8 mouse cellular contexts compared by ENCODE assay signal in genomic region chr13:5862626-5863407, GRCm38 (mm10). TPM values are rescaled to one million over a fixed set of nuclear protein-coding genes. Genes with fewer than 3 reads are reported as not detected.
A peak's percentile ranks its signal among the peaks of the same experiment; 100 is the strongest.
DNase-seq lines count a peak whose midpoint lies in the region; ATAC-seq and TF ChIP-seq lines count a peak whose summit lies in the region.

No protein-coding gene starts in this region.

- peak overlapping the region; percentile 95 for H3K9ac ChIP-seq in ES-E14 (ENCODE audit: insufficient read depth, low read depth, low read length, poor library complexity, severe bottlenecking)
- peak overlapping the region; percentile 78 for H3K9ac ChIP-seq in embryonic facial prominence, embryonic 14.5 days (ENCODE audit: low read depth, low read length)
- peak overlapping the region; percentile 74 for H3K9ac ChIP-seq in limb, embryonic 12.5 days (replicated peaks)

- DNase-seq in CD4-positive, CD25-positive, alpha-beta regulatory T cell, adult 2 months (ENCODE audit: low read depth, low spot score): peak; percentile 50
- DNase-seq in ES-E14 (ENCODE audit: low read depth, low spot score): no peak
- DNase-seq in embryonic facial prominence, embryonic 14.5 days (ENCODE audit: low spot score): peak; percentile 78
- peak; percentile 61 for DNase-seq in heart, postnatal 4 days
- DNase-seq in naive thymus-derived CD4-positive, alpha-beta T cell, adult 2 months (ENCODE audit: low read depth): peak; percentile 64
- DNase-seq in frontal cortex, adult 2 months (ENCODE audit: extremely low spot score in 1 of 2, low spot score in 1 of 2): no peak

- in situ Hi-C loops in ES-E14 (cut with MboI; ENCODE audit: low sequenced_read_pairs in 2 of 2, unreplicated experiment in 2 of 2): loop anchor here in 1 of 2 experiments (10.0 kb wide), 1 partner anchor 168 kb away; no protein-coding TSS in a partner anchor

- no peak for ATAC-seq in CD4-positive, CD25-positive, alpha-beta regulatory T cell, adult 4 months
- no peak for ATAC-seq in embryonic facial prominence, embryonic 14.5 days (ENCODE audit: low read depth)
- ATAC-seq in limb, embryonic 12.5 days (ENCODE audit: insufficient number of reproducible peaks, insufficient read depth, low FRiP score, low TSS enrichment, low read depth): no peak

- H3K27ac ChIP-seq in ES-E14 (ENCODE audit: insufficient read depth, low read depth, low read length, poor library complexity, severe bottlenecking): no peak overlapping the region; the same call in 1 of the 2 replicates
- peak overlapping the region; percentile 96 for H3K27ac ChIP-seq in embryonic facial prominence, embryonic 14.5 days (replicated peaks; ENCODE audit: low read depth, low read length)
- peak overlapping the region; percentile 42 for H3K27ac ChIP-seq in limb, embryonic 12.5 days

- 4% methylated on average over 16 of the region's 16 CpGs for WGBS in embryonic facial prominence, embryonic 14.5 days
- 3% methylated on average over 16 of the region's 16 CpGs for WGBS in limb, embryonic 12.5 days

- H3K4me2 ChIP-seq in embryonic facial prominence, embryonic 14.5 days (ENCODE audit: low read depth, low read length): peak overlapping the region; percentile 68
- peak overlapping the region; percentile 66 for H3K4me2 ChIP-seq in limb, embryonic 12.5 days

- no peaks in the 10 kb centered on the region for H3K27me3 ChIP-seq in embryonic facial prominence, embryonic 14.5 days (replicated peaks; ENCODE audit: control insufficient read depth, insufficient read depth, low read length)
- H3K27me3 ChIP-seq in limb, embryonic 12.5 days: no peaks in the 10 kb centered on the region

- H3K36me3 ChIP-seq in ES-E14 (ENCODE audit: control insufficient read depth, insufficient read depth, low read length, poor library complexity, severe bottlenecking): peaks cover 25% of the 10 kb centered on the region
- H3K36me3 ChIP-seq in embryonic facial prominence, embryonic 14.5 days (ENCODE audit: control insufficient read depth, insufficient read depth, low read length): peaks cover 36% of the 10 kb centered on the region
- H3K36me3 ChIP-seq in limb, embryonic 12.5 days: peaks cover 32% of the 10 kb centered on the region

- H3K9me3 ChIP-seq in ES-E14 (ENCODE audit: control insufficient read depth, insufficient read depth, low read depth, low read length): no peaks in the 10 kb centered on the region
- H3K9me3 ChIP-seq in embryonic facial prominence, embryonic 14.5 days (ENCODE audit: control insufficient read depth, low read length): no peaks in the 10 kb centered on the region
- no peaks in the 10 kb centered on the region for H3K9me3 ChIP-seq in limb, embryonic 12.5 days

- peaks cover 0 to 15% of the 10 kb centered on the region in 2 experiments; a peak in 3 of 4 replicates for H3K4me1 ChIP-seq in ES-E14 (ENCODE audit: control insufficient read depth in 2 of 2, insufficient read depth in 2 of 2, low read length in 2 of 2, poor library complexity in 1 of 2)
- H3K4me1 ChIP-seq in embryonic facial prominence, embryonic 14.5 days (ENCODE audit: control insufficient read depth, insufficient read depth, low read length): peaks cover 10% of the 10 kb centered on the region
- H3K4me1 ChIP-seq in limb, embryonic 12.5 days (replicated peaks): 0 out of 2 replicates have a peak, but pooled peaks cover 7% of the 10 kb centered on the region

- H3K4me3 ChIP-seq in ES-E14 (ENCODE audit: insufficient read depth in 1 of 2, low read depth in 1 of 2, low read length in 2 of 2, poor library complexity in 1 of 2, severe bottlenecking in 1 of 2): peak overlapping the region; percentile 92 to 96
- peak overlapping the region; percentile 78 for H3K4me3 ChIP-seq in embryonic facial prominence, embryonic 14.5 days (ENCODE audit: low read depth, low read length)
- H3K4me3 ChIP-seq in limb, embryonic 12.5 days (replicated peaks): peak overlapping the region; percentile 63

TF ChIP-seq in ES-E14, 5 proteins besides CTCF, POLR2A, EP300 and RAD21:
- TF ChIP-seq CHD2 (IDR thresholded peaks at IDR 0.05; ENCODE audit: low read depth, low read length): no peak
TF ChIP-seq in ES-E14: peak in this region for 0.

RNA-seq across cellular contexts. Expression of gene Klf6, which starts 1.5 kb away (rescaled TPM):
- polyA plus RNA-seq in CD4-positive, CD25-positive, alpha-beta regulatory T cell, adult 4 months (2017; shearing (Covaris generic)): 100 to 1,000 TPM; 158 to 263 TPM
- 36.0 and 53.8 TPM in 2 replicates for total RNA-seq in ES-E14 (2012; rRNA removed)
- 85.0 and 86.1 TPM in 2 replicates for polyA plus RNA-seq in embryonic facial prominence, embryonic 14.5 days (2014; fragmentation: Nextera tagmentation; extraction: Ambion mirVana)
- 10 to 100 TPM; 62.0 to 68.7 TPM for total RNA-seq in heart, postnatal 4 days (2021)
- 34.7 and 39.8 TPM in 2 replicates for polyA plus RNA-seq in limb, embryonic 12.5 days (2016; fragmentation: Nextera tagmentation; extraction: Ambion mirVana)
- polyA plus RNA-seq in frontal cortex, adult 2 months (2012; rRNA removed): 18.1 and 20.9 TPM in 2 replicates

Comparison
In these comparisons a context has a peak if more than half of its experiments do, and no peak if none do; other contexts are left out.
1. DNase-seq: peak in CD4-positive, CD25-positive, alpha-beta regulatory T cell, adult 2 months (single experiment), embryonic facial prominence, embryonic 14.5 days (single experiment), heart, postnatal 4 days (single experiment) and naive thymus-derived CD4-positive, alpha-beta T cell, adult 2 months (single experiment); none in ES-E14 (single experiment) and frontal cortex, adult 2 months (0 of 2).
2. Peak in every context shown above with its lines, with median percentiles within 50 percentile points of each other: H3K4me3 ChIP-seq and H3K9ac ChIP-seq.